Mouse (Mus musculus): ENCODE measurements at regions not wholly inside any gene's neighbourhood (a gene's known extent, or its start where the extent isn't known, plus 50 kb on each side); places are given as distances from the start of the nearest gene placed in this dataset.

DNA sequence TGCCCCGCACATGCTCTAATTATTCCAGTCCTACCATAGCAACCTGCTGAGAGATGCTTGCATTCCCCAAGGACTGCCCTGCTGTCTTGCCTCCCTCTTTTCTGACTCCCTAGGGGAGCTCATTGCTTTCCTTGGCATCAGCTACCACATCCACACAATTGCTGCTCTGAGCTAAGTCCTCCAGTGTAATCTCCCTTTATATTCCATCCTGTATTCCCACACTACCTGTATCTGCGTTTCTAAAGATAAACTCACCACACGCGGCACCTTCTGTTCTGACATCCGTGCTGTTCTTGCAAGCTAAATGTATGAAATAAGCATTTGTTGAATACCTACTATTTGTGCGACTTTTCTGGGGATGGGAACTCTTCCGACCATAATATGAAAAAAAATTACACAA, 85.4 kb upstream of the Plcz1 start:
- H3K36me3 ChIP-seq (ENCODE audit: control insufficient read depth, insufficient read depth, low read length), result no peaks in the 10 kb centered on the region
- H3K27me3 ChIP-seq (replicated peaks; ENCODE audit: control insufficient read depth, insufficient read depth, low read length), result no peaks in the 10 kb centered on the region
- no peak for DNase-seq (ENCODE audit: low spot score)
- H3K9ac ChIP-seq (ENCODE audit: low read length), result no peak overlapping the region
- 93% methylated on average over 7 of the region's 7 CpGs for WGBS
- peaks cover 6% of the 10 kb centered on the region for H3K9me3 ChIP-seq (ENCODE audit: control insufficient read depth, low read length)
- no peak overlapping the region for H3K4me3 ChIP-seq (ENCODE audit: low read depth, low read length)
- H3K4me1 ChIP-seq (replicated peaks; ENCODE audit: control insufficient read depth, insufficient read depth, low read length), result no peaks in the 10 kb centered on the region
- no peak for ATAC-seq (replicated peaks; ENCODE audit: low FRiP score, low TSS enrichment, low read depth)
- no peak overlapping the region for H3K4me2 ChIP-seq (ENCODE audit: low read length)
- no peak overlapping the region for H3K27ac ChIP-seq (ENCODE audit: low read depth)

DNA sequence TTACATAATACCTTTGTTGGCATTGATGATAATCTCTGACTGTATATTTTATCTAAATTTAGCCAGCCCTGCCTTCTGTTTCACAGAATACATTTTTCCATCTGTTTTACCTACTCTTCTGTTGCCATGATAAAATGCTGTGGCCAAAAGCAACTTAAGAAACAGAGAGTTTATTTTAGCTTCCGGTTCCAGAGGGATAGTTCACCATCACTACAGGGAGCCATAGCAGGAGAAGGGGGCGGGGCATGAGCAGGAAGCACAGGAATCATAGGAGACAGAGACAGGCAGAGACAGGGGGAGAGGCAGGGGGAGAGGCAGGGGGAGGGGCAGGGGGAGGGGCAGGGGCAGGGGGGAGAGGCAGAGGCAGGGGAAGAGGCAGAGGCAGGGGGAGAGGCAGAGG, 72.8 kb upstream of the Plcz1 start:
- DNase-seq (ENCODE audit: low spot score), result no peak

DNA sequence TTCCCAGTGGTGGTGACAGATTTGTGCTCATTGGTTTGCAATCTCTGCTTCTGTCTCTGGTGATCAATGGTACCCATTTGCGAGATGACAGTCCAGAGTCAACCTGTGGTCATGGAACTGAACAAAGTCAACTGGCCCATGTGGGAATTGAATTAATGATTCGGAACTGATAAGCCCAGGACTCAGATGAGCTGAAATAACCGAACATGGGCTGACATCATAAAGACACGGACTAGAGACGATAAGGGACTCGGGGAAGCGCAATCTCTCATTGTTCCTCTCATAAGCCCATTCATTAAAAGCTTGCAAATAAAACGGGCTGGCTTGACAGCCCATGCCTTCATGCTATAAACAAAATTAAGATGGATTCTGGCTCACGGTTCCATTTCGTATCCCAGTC, 70.8 kb upstream of the Plcz1 start:
- Histone ChIP-seq H3K4me1 (replicated peaks; ENCODE audit: control insufficient read depth, insufficient read depth, low read length) (peaks cover 2% of the 10 kb centered on the region; the same call in 1 of the 2 replicates), H3K4me3 (ENCODE audit: low read depth, low read length) (no peak overlapping the region), H3K9me3 (ENCODE audit: control insufficient read depth, low read length) (no peaks in the 10 kb centered on the region), H3K36me3 (ENCODE audit: control insufficient read depth, insufficient read depth, low read length) (no peaks in the 10 kb centered on the region), H3K27ac (ENCODE audit: low read depth) (peak overlapping the region; percentile 45; the same call in 1 of the 2 replicates), H3K27me3 (replicated peaks; ENCODE audit: control insufficient read depth, insufficient read depth, low read length) (no peaks in the 10 kb centered on the region), H3K4me2 (ENCODE audit: low read length) (no peak overlapping the region), H3K9ac (ENCODE audit: low read length) (no peak overlapping the region)
- DNase-seq (ENCODE audit: low spot score), result no peak
- WGBS, result 56% methylated on average over 10 of the region's 10 CpGs
- ATAC-seq (replicated peaks; ENCODE audit: low FRiP score, low TSS enrichment, low read depth), result no peak

More for the DNA sequence above, 72.8 kb upstream of the Plcz1 start:
- 86% methylated on average over 2 of the region's 2 CpGs for WGBS
- H3K4me2 ChIP-seq (ENCODE audit: low read length), result no peak overlapping the region
- no peak for ATAC-seq (replicated peaks; ENCODE audit: low FRiP score, low TSS enrichment, low read depth)
- H3K9ac ChIP-seq (ENCODE audit: low read length), result no peak overlapping the region
- H3K36me3 ChIP-seq (ENCODE audit: control insufficient read depth, insufficient read depth, low read length), result no peaks in the 10 kb centered on the region
- H3K27ac ChIP-seq (ENCODE audit: low read depth), result no peak overlapping the region
- H3K9me3 ChIP-seq (ENCODE audit: control insufficient read depth, low read length), result no peaks in the 10 kb centered on the region
- H3K27me3 ChIP-seq (replicated peaks; ENCODE audit: control insufficient read depth, insufficient read depth, low read length), result no peaks in the 10 kb centered on the region
- no peaks in the 10 kb centered on the region for H3K4me1 ChIP-seq (replicated peaks; ENCODE audit: control insufficient read depth, insufficient read depth, low read length)
- no peak overlapping the region for H3K4me3 ChIP-seq (ENCODE audit: low read depth, low read length)

DNA sequence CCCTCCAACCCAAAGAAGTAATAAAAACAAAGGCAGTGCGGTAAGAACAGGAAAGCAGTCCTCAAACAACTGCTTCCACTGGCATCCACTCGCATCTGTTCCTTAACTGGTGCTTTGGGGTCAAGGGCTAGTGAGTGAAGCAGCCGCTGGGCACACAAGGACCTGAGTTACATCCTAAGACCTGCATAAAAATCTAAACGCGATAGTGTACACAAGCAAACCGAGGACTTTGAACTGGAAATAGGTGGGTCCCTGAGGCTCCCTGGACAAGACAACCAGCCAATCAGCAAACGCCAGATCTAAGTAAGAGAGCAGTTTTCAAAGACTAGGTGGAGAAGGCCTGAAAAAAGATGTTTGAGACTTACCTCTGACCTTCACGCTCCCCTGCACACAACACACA, 66.8 kb upstream of the Plcz1 start:
- Histone ChIP-seq H3K4me3 (ENCODE audit: low read depth, low read length) (peak overlapping the region; percentile 20), H3K4me1 (replicated peaks; ENCODE audit: control insufficient read depth, insufficient read depth, low read length) (peaks cover 6% of the 10 kb centered on the region), H3K36me3 (ENCODE audit: control insufficient read depth, insufficient read depth, low read length) (no peaks in the 10 kb centered on the region), H3K9ac (ENCODE audit: low read length) (peak overlapping the region; percentile 35), H3K4me2 (ENCODE audit: low read length) (peak overlapping the region; percentile 36), H3K27ac (ENCODE audit: low read depth) (peak overlapping the region; percentile 82), H3K9me3 (ENCODE audit: control insufficient read depth, low read length) (no peaks in the 10 kb centered on the region), H3K27me3 (replicated peaks; ENCODE audit: control insufficient read depth, insufficient read depth, low read length) (no peaks in the 10 kb centered on the region)
- ATAC-seq (replicated peaks; ENCODE audit: low FRiP score, low TSS enrichment, low read depth), result peak; percentile 85
- DNase-seq (ENCODE audit: low spot score), result peak; percentile 72
- WGBS, result 31% methylated on average over 8 of the region's 8 CpGs

DNA sequence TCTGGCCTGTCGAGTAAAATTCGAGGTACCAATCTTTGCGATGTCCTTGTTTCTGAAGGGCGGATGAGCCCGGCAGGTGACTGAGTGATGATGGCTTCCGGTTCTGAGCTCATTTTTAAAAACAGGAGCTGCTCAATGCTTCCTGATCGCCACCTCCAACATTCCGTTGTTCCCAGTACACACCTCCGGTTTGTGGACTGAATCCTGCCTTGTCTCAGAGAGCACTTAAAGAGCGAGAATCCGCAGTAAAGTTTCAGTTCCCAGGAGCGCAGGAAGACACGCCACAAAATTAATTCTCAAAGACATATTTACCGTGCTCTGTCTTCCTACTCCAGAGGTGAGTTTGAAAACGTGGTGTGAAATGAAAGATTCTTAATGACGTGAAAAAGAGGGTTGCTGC, 66.4 kb upstream of the Plcz1 start:
- WGBS, result 35% methylated on average over 16 of the region's 16 CpGs
- H3K9me3 ChIP-seq (ENCODE audit: control insufficient read depth, low read length), result no peaks in the 10 kb centered on the region
- DNase-seq (ENCODE audit: low spot score) (no peak), ATAC-seq (replicated peaks; ENCODE audit: low FRiP score, low TSS enrichment, low read depth) (peak; percentile 28; the same call in 1 of the 2 replicates)
- H3K27ac ChIP-seq (ENCODE audit: low read depth), result peak overlapping the region; percentile 82
- H3K4me1 ChIP-seq (replicated peaks; ENCODE audit: control insufficient read depth, insufficient read depth, low read length), result peaks cover 9% of the 10 kb centered on the region
- H3K4me3 ChIP-seq (ENCODE audit: low read depth, low read length), result peak overlapping the region; percentile 20
- H3K4me2 ChIP-seq (ENCODE audit: low read length), result peak overlapping the region; percentile 36
- H3K9ac ChIP-seq (ENCODE audit: low read length), result peak overlapping the region; percentile 35
- no peaks in the 10 kb centered on the region for H3K27me3 ChIP-seq (replicated peaks; ENCODE audit: control insufficient read depth, insufficient read depth, low read length)
- H3K36me3 ChIP-seq (ENCODE audit: control insufficient read depth, insufficient read depth, low read length), result no peaks in the 10 kb centered on the region

DNA sequence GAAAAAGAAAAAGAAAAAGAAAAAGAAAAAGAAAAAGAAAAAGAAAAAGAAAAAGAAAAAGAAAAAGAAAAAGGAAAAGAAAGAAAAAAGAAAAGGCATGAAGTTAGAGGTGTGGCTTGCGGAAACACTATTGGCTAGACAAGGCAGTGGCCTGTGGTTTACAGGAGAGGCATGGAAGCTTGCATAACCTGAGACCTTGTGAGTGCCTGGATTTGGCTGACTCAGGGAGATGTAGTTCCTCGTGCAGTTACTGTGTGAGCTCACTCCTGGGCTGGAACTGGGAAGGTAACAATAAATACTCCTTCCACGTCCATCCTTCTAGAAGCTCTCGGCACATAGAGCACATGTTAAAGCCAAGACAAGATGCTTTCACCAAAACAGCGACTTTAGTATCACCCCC, 64.9 kb upstream of the Plcz1 start:
- WGBS, result 79% methylated on average over 5 of the region's 5 CpGs
- ATAC-seq (replicated peaks; ENCODE audit: low FRiP score, low TSS enrichment, low read depth) (no peak), DNase-seq (ENCODE audit: low spot score) (no peak)
- H3K4me1 ChIP-seq (replicated peaks; ENCODE audit: control insufficient read depth, insufficient read depth, low read length), result peaks cover 16% of the 10 kb centered on the region
- H3K27ac ChIP-seq (ENCODE audit: low read depth), result no peak overlapping the region
- no peaks in the 10 kb centered on the region for H3K27me3 ChIP-seq (replicated peaks; ENCODE audit: control insufficient read depth, insufficient read depth, low read length)
- no peak overlapping the region for H3K4me2 ChIP-seq (ENCODE audit: low read length)
- H3K9me3 ChIP-seq (ENCODE audit: control insufficient read depth, low read length), result no peaks in the 10 kb centered on the region
- no peak overlapping the region for H3K4me3 ChIP-seq (ENCODE audit: low read depth, low read length)
- H3K36me3 ChIP-seq (ENCODE audit: control insufficient read depth, insufficient read depth, low read length), result no peaks in the 10 kb centered on the region
- H3K9ac ChIP-seq (ENCODE audit: low read length), result no peak overlapping the region

DNA sequence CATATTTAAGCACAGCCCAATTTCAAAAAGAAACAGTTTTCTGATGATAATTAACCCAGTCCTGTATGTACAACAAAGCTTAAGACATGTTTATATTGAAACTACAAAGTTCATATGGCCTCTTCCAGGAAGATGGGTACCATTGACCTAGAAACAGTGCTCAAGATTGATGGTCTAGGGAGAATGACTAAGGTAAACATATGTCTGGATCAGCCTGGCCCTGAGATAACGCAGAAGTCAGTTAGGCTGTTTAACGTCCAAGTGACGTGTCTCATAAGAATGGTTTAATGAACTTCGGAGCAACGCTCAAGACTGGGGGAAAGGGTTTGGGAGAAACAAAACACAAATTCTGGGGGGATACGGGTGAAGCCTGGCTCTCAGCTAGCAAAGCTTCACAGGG, 60.8 kb upstream of the Plcz1 start:
- H3K9ac ChIP-seq (ENCODE audit: low read length), result no peak overlapping the region
- no peak overlapping the region for H3K4me3 ChIP-seq (ENCODE audit: low read depth, low read length)
- WGBS, result 16% methylated on average over 6 of the region's 6 CpGs
- H3K9me3 ChIP-seq (ENCODE audit: control insufficient read depth, low read length), result no peaks in the 10 kb centered on the region
- ATAC-seq (replicated peaks; ENCODE audit: low FRiP score, low TSS enrichment, low read depth) (peak; percentile 74), DNase-seq (ENCODE audit: low spot score) (no peak)
- no peaks in the 10 kb centered on the region for H3K27me3 ChIP-seq (replicated peaks; ENCODE audit: control insufficient read depth, insufficient read depth, low read length)
- H3K4me2 ChIP-seq (ENCODE audit: low read length), result no peak overlapping the region
- no peaks in the 10 kb centered on the region for H3K36me3 ChIP-seq (ENCODE audit: control insufficient read depth, insufficient read depth, low read length)
- H3K27ac ChIP-seq (ENCODE audit: low read depth), result peak overlapping the region; percentile 43; the same call in 1 of the 2 replicates
- H3K4me1 ChIP-seq (replicated peaks; ENCODE audit: control insufficient read depth, insufficient read depth, low read length), result peaks cover 19% of the 10 kb centered on the region

DNA sequence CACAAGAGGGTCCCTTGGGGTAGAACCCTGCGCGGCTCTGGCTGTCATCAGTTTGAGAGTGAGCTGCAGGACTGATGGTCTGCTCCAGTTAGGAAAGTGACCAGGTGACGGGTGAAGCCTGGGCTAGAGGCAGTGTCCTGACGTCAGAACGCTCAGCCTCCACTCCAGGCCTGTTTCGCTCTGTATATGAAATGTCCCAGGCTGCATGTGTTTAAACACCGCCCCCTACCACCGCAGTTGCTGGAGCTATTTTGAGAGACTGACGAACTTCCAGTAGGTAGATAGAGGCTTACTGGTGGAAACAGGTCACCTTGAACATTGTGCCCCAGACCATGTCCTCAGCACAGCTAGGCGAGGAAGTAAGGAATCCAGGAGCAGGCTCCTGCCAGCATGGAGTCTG, 54.2 kb upstream of the Plcz1 start:
- Histone ChIP-seq H3K9me3 (ENCODE audit: control insufficient read depth, low read length) (no peaks in the 10 kb centered on the region), H3K4me2 (ENCODE audit: low read length) (no peak overlapping the region), H3K4me1 (replicated peaks; ENCODE audit: control insufficient read depth, insufficient read depth, low read length) (peaks cover 8% of the 10 kb centered on the region), H3K36me3 (ENCODE audit: control insufficient read depth, insufficient read depth, low read length) (no peaks in the 10 kb centered on the region), H3K4me3 (ENCODE audit: low read depth, low read length) (no peak overlapping the region), H3K27me3 (replicated peaks; ENCODE audit: control insufficient read depth, insufficient read depth, low read length) (no peaks in the 10 kb centered on the region), H3K27ac (ENCODE audit: low read depth) (no peak overlapping the region), H3K9ac (ENCODE audit: low read length) (no peak overlapping the region)
- 53% methylated on average over 10 of the region's 10 CpGs for WGBS
- DNase-seq (ENCODE audit: low spot score) (no peak), ATAC-seq (replicated peaks; ENCODE audit: low FRiP score, low TSS enrichment, low read depth) (no peak)
